Mouse (Mus musculus) ES-E14 (cell line): ENCODE data around the gene Atxn1.

Experiments
- CHD2 ChIP-seq: IDR thresholded peaks from 2 replicates; pipeline ENCODE4 v1.6.1; 2014; ENCODE audit warnings: mild to moderate bottlenecking, low read depth, low read length, inconsistent platforms
- ZNF384 ChIP-seq: IDR thresholded peaks from 2 replicates; pipeline ENCODE4 v1.6.1; 2012; ENCODE audit warnings: low read depth, low read length, inconsistent platforms

DNA sequence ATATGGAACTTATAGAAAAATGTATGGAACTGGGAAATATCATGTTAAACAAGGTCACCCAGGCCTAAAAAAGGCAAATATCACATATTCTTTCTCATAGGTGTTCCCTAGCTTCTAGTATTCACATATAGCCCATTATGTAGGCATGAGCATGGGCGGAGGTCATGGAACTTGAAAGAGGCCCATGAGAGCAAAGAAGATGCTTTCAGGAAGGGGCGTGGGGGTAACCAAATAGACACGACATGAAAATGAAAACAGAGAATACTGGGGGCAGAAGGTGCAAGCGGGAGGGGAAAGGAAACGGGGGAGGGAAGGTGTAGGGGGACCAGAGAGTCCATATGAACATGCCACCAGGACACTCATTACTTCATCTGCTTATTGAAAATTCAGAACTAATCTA lies 87.9 kb downstream of the Atxn1 start:
- TF ChIP-seq CHD2 (no peak), ZNF384 (no peak)
